In genomic region chr17:31636942-31637811, GRCm38 (mm10) we compare ENCODE assay signal across 8 mouse cellular contexts. TPM values are rescaled to one million over a fixed set of nuclear protein-coding genes. Genes with fewer than 3 reads are reported as not detected.
DNase-seq lines count a peak whose midpoint lies in the region; ATAC-seq and TF ChIP-seq lines count a peak whose summit lies in the region.

Gene Cbs (minus strand): TSS chr17:31637238.

- no peak for TF ChIP-seq POLR2A in testis, adult 2 months (IDR thresholded peaks at IDR 0.05; ENCODE audit: control insufficient read depth, low read depth, low read length)

- peaks cover 24% of the 10 kb centered on the region for H3K4me1 ChIP-seq in embryonic facial prominence, embryonic 15.5 days
- H3K4me1 ChIP-seq in heart, embryonic 11.5 days (ENCODE audit: control insufficient read depth, insufficient read depth, low read length): peaks cover 7% of the 10 kb centered on the region
- peaks cover 18% of the 10 kb centered on the region for H3K4me1 ChIP-seq in kidney, embryonic 15.5 days
- H3K4me1 ChIP-seq in liver, embryonic 12.5 days: peaks cover 17% of the 10 kb centered on the region
- peaks cover 18% of the 10 kb centered on the region for H3K4me1 ChIP-seq in testis, adult 2 months (ENCODE audit: control insufficient read depth, insufficient read depth, low read length)

- peak; percentile 71 for DNase-seq in layer of hippocampus, adult 11-12 months (ENCODE audit: low spot score)
- no peak for DNase-seq in layer of hippocampus, adult 9-10 months (ENCODE audit: low spot score)
- DNase-seq in naive thymus-derived CD4-positive, alpha-beta T cell, adult 2 months (ENCODE audit: low read depth): peak; percentile 28

- no peaks in the 10 kb centered on the region for H3K9me3 ChIP-seq in embryonic facial prominence, embryonic 15.5 days (replicated peaks)
- no peaks in the 10 kb centered on the region for H3K9me3 ChIP-seq in heart, embryonic 11.5 days (replicated peaks; ENCODE audit: control insufficient read depth, low read length)
- no peaks in the 10 kb centered on the region for H3K9me3 ChIP-seq in kidney, embryonic 15.5 days (replicated peaks)
- no peaks in the 10 kb centered on the region for H3K9me3 ChIP-seq in liver, embryonic 12.5 days (replicated peaks)

- peak; percentile 93 for ATAC-seq in embryonic facial prominence, embryonic 15.5 days (ENCODE audit: insufficient number of reproducible peaks, low FRiP score, low TSS enrichment, low read depth)
- peak; percentile 82 for ATAC-seq in heart, embryonic 11.5 days (replicated peaks; ENCODE audit: insufficient number of reproducible peaks, low FRiP score, low TSS enrichment)
- ATAC-seq in kidney, embryonic 15.5 days (replicated peaks; ENCODE audit: low FRiP score): peak; percentile 96
- peak; percentile 83 for ATAC-seq in liver, embryonic 12.5 days

- H3K27me3 ChIP-seq in embryonic facial prominence, embryonic 15.5 days: peaks cover 18% of the 10 kb centered on the region
- peaks cover 20% of the 10 kb centered on the region for H3K27me3 ChIP-seq in heart, embryonic 11.5 days (ENCODE audit: control insufficient read depth, insufficient read depth, low read length)
- peaks cover 19% of the 10 kb centered on the region for H3K27me3 ChIP-seq in kidney, embryonic 15.5 days
- peaks cover 64% of the 10 kb centered on the region for H3K27me3 ChIP-seq in liver, embryonic 12.5 days (replicated peaks)
- H3K27me3 ChIP-seq in testis, adult 2 months (ENCODE audit: control insufficient read depth, insufficient read depth, low read length): peaks cover 3% of the 10 kb centered on the region; the same call in 1 of the 2 replicates

- H3K9ac ChIP-seq in embryonic facial prominence, embryonic 15.5 days: peak within 1 kb of the TSS; percentile 51
- peak within 1 kb of the TSS; percentile 59 for H3K9ac ChIP-seq in heart, embryonic 11.5 days (ENCODE audit: low read depth, low read length)
- peak within 1 kb of the TSS; percentile 44; the same call in 1 of the 2 replicates for H3K9ac ChIP-seq in kidney, embryonic 15.5 days
- H3K9ac ChIP-seq in liver, embryonic 12.5 days: peak within 1 kb of the TSS; percentile 13; the same call in 1 of the 2 replicates

- H3K27ac ChIP-seq in embryonic facial prominence, embryonic 15.5 days (replicated peaks): 0 out of 2 replicates have a peak within 1 kb of the TSS, but pooled peaks have one; percentile 7
- H3K27ac ChIP-seq in heart, embryonic 11.5 days (ENCODE audit: low read depth, low read length): no peak within 1 kb of the TSS
- H3K27ac ChIP-seq in kidney, embryonic 15.5 days: no peak within 1 kb of the TSS
- H3K27ac ChIP-seq in liver, embryonic 12.5 days: no peak within 1 kb of the TSS
- no peak within 1 kb of the TSS for H3K27ac ChIP-seq in testis, adult 2 months (ENCODE audit: control insufficient read depth, insufficient read depth, low read depth, low read length)

- 2% methylated on average over 60 of the region's 61 CpGs for WGBS in embryonic facial prominence, embryonic 15.5 days
- WGBS in heart, embryonic 11.5 days (ENCODE audit: insufficient replicate concordance): 2% methylated on average over 59 of the region's 61 CpGs
- 2% methylated on average over 61 of the region's 61 CpGs for WGBS in kidney, embryonic 15.5 days
- WGBS in liver, embryonic 12.5 days (ENCODE audit: insufficient replicate concordance): 1% methylated on average over 60 of the region's 61 CpGs

- TF ChIP-seq CTCF in testis, adult 2 months (IDR thresholded peaks at IDR 0.05; ENCODE audit: control insufficient read depth, insufficient read depth, insufficient replicate concordance, low read depth, low read length): no peak

- H3K4me3 ChIP-seq in embryonic facial prominence, embryonic 15.5 days (replicated peaks): peak within 1 kb of the TSS; percentile 58
- H3K4me3 ChIP-seq in heart, embryonic 11.5 days (ENCODE audit: low read depth, low read length): peak within 1 kb of the TSS; percentile 56
- peak within 1 kb of the TSS; percentile 50 for H3K4me3 ChIP-seq in kidney, embryonic 15.5 days (replicated peaks)
- peak within 1 kb of the TSS; percentile 50 for H3K4me3 ChIP-seq in liver, embryonic 12.5 days
- peak within 1 kb of the TSS; percentile 68 for H3K4me3 ChIP-seq in testis, adult 2 months (ENCODE audit: control insufficient read depth, low read depth, low read length)

- no peaks in the 10 kb centered on the region for H3K36me3 ChIP-seq in embryonic facial prominence, embryonic 15.5 days
- H3K36me3 ChIP-seq in heart, embryonic 11.5 days (ENCODE audit: control insufficient read depth, insufficient read depth, low read length): no peaks in the 10 kb centered on the region
- no peaks in the 10 kb centered on the region for H3K36me3 ChIP-seq in kidney, embryonic 15.5 days
- no peaks in the 10 kb centered on the region for H3K36me3 ChIP-seq in liver, embryonic 12.5 days
- H3K36me3 ChIP-seq in testis, adult 2 months (ENCODE audit: control insufficient read depth, insufficient read depth, low read length): no peaks in the 10 kb centered on the region

- H3K4me2 ChIP-seq in embryonic facial prominence, embryonic 15.5 days (replicated peaks): peak within 1 kb of the TSS; percentile 99
- peak within 1 kb of the TSS; percentile 96 for H3K4me2 ChIP-seq in heart, embryonic 11.5 days
- peak within 1 kb of the TSS; percentile 98 for H3K4me2 ChIP-seq in kidney, embryonic 15.5 days
- H3K4me2 ChIP-seq in liver, embryonic 12.5 days: peak within 1 kb of the TSS; percentile 75

RNA-seq across cellular contexts. Expression of gene Cbs, which starts in this region (rescaled TPM):
- 5.4 and 5.8 TPM in 2 replicates for polyA plus RNA-seq in embryonic facial prominence, embryonic 15.5 days (2015; fragmentation: Nextera tagmentation; extraction: Ambion mirVana)
- polyA plus RNA-seq in heart, embryonic 11.5 days (2014; fragmentation: Nextera tagmentation; extraction: Ambion mirVana): 0.63 and 0.77 TPM in 2 replicates
- polyA plus RNA-seq in kidney, embryonic 15.5 days (2015; fragmentation: Nextera tagmentation; extraction: Ambion mirVana): 3.1 and 3.2 TPM in 2 replicates
- polyA plus RNA-seq in liver, embryonic 12.5 days (2016; fragmentation: Nextera tagmentation; extraction: Ambion mirVana): 6.3 TPM in 2 replicates
- 0.58 and 8.2 TPM in 2 replicates for polyA plus RNA-seq in testis, adult 2 months (2012; rRNA removed)

Comparison
In these comparisons a context has a peak if more than half of its experiments do, and no peak if none do; other contexts are left out.
1. Peak in ATAC-seq, H3K4me3 ChIP-seq, H3K9ac ChIP-seq and H3K4me2 ChIP-seq in heart, embryonic 11.5 days; RNA of the gene not detected or under 1 TPM.